Mouse (Mus musculus) forebrain, embryonic 13.5 days (tissue): ENCODE measurements around the gene Gm20481. TPM values are rescaled to one million over a fixed set of nuclear protein-coding genes. Genes with fewer than 3 reads are reported as not detected.
"Not testable (repeated sequence)": the region's sequence is repeated elsewhere in the genome, so short reads cannot be mapped to it uniquely, and the experiment has no call there.

ENCODE experiments used
- ATAC-seq: fragments of 200-750 bp; cut with Nextera tagmentation; 2 replicates; pipeline ENCODE4 v1.8.0; 2017
- H3K27ac ChIP-seq: fragments of 300-500 bp; sonication (generic); 2 replicates; pipeline ENCODE4 v1.5.1; 2015; ENCODE audit warnings: inconsistent platforms, mild to moderate bottlenecking, moderate library complexity
- H3K27me3 ChIP-seq: fragments of 300-500 bp; sonication (generic); 2 replicates; pipeline ENCODE4 v1.6.1; 2015; ENCODE audit warnings: mild to moderate bottlenecking, inconsistent platforms
- H3K36me3 ChIP-seq: fragments of 300-500 bp; sonication (generic); 2 replicates; pipeline ENCODE4 v1.6.1; 2015; ENCODE audit warnings: mild to moderate bottlenecking, inconsistent platforms; ENCODE audit not compliant: poor library complexity, severe bottlenecking
- H3K4me1 ChIP-seq: fragments of 300-500 bp; sonication (generic); 2 replicates; pipeline ENCODE4 v1.6.1; 2015; ENCODE audit warnings: inconsistent platforms
- H3K4me2 ChIP-seq: fragments of 300-500 bp; sonication (generic); 2 replicates; pipeline ENCODE4 v1.6.1; 2015; ENCODE audit warnings: inconsistent platforms, mild to moderate bottlenecking, moderate library complexity
- H3K4me3 ChIP-seq: fragments of 300-500 bp; sonication (generic); 2 replicates; pipeline ENCODE4 v1.5.1; 2015; ENCODE audit warnings: mild to moderate bottlenecking, inconsistent platforms
- H3K9ac ChIP-seq: fragments of 300-500 bp; sonication (generic); 2 replicates; pipeline ENCODE4 v1.6.1; 2015; ENCODE audit warnings: mild to moderate bottlenecking, inconsistent platforms
- H3K9me3 ChIP-seq: fragments of 300-500 bp; sonication (generic); replicated peaks from 2 replicates; pipeline ENCODE4 v1.6.1; 2016; ENCODE audit warnings: inconsistent platforms
- whole genome bisulfite sequencing: fragments of 180-500 bp; shearing (Covaris S2); methylation state at CpG from one replicate; pipeline ENCODE4 v1.1.7; 2015; 5-methylcytosine and 5-hydroxymethylcytosine counted together
- polyA plus RNA-seq: library from polyadenylated mRNA; unstranded; fragments of >200 nt; fragmentation: Nextera tagmentation; extraction: Ambion mirVana; gene quantifications from 2 replicates; pipeline ENCODE4 v1.2.1, GENCODE M21; 2015

The Gm20481 gene
- polyA plus RNA-seq, 1 experiment from 2014 or later = not detected

DNA sequence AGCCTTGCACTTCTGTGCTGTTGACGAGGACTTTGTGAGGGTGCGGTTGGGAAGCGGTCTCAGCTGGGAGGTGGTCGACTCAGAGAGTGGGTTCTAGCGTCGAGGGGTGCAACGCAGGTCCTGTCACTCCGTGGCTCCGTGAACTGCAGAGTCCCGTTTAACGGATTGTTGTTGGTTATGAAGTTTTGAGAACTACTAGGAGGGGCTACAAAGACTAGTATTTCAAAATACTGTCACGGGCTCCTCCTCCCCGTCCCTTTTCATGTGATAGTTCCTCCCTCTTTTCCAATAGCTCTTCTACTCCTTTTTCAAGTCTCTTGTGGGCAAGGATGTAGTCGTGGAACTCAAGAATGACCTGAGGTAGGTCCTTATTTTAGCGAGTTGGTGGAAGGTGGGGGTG, 12.6 kb downstream of the Gm20481 start:
- 0% methylated on average over 15 of the region's 15 CpGs for WGBS
- Histone ChIP-seq H3K4me3 (peak overlapping the region; percentile 88), H3K9me3 (no peaks in the 10 kb centered on the region), H3K27me3 (no peaks in the 10 kb centered on the region), H3K27ac (peak overlapping the region; percentile 97), H3K36me3 (peaks cover 22% of the 10 kb centered on the region), H3K4me2 (peak overlapping the region; percentile 89), H3K4me1 (peaks cover 26% of the 10 kb centered on the region), H3K9ac (peak overlapping the region; percentile 92)
- no peak; the same call in 1 of the 2 replicates for ATAC-seq

DNA sequence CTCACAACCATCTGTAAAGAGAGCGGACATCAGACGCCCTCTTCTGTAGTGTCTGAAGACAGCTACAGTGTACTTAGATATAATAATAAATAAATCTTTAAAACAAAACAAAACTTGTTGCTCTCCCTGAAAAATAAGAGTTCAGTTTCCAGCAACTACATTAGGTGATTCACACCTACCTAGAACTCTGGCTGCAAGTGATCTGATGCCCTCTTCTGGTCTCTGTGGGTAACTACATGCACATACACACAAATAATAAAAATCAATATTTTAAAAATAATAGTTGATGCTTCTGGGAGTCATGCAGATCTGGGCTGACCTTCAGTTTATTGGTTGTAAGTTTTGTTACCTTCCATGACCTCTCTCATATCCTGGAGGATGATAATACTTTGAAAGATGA, 14.5 kb downstream of the Gm20481 start:
- H3K4me1 ChIP-seq = peaks cover 26% of the 10 kb centered on the region
- H3K9ac ChIP-seq = no peak overlapping the region
- no peak overlapping the region for H3K27ac ChIP-seq
- no peak for ATAC-seq
- peaks cover 32% of the 10 kb centered on the region for H3K36me3 ChIP-seq
- no peaks in the 10 kb centered on the region for H3K9me3 ChIP-seq
- H3K4me2 ChIP-seq = no peak overlapping the region
- 67% methylated on average over 2 of the region's 2 CpGs for WGBS
- H3K4me3 ChIP-seq = no peak overlapping the region
- no peaks in the 10 kb centered on the region for H3K27me3 ChIP-seq

DNA sequence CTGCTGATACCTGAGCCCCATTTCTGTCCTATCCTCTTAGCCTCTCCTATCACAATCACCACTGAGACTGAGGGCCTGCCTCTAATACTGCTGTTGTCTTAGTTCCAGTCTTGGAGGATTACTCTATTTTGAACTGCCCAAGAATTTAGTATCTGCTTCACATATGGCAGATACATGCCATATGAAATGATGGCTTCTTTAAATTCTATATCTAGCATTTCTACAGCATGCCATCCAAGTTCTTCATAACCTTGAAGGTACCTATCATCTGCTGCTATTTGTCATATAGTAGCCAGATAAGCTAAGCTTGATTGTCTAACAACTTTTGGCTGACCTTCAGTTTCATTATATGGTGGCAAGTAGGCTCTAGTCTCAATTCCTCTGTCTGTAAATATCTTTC, 25.0 kb downstream of the Gm20481 start:
- Histone ChIP-seq H3K4me3 (no peak overlapping the region), H3K36me3 (peaks cover 55% of the 10 kb centered on the region), H3K27ac (no peak overlapping the region), H3K4me2 (no peak overlapping the region), H3K4me1 (peaks cover 33% of the 10 kb centered on the region), H3K9me3 (no peaks in the 10 kb centered on the region), H3K9ac (no peak overlapping the region), H3K27me3 (no peaks in the 10 kb centered on the region)
- no peak for ATAC-seq

DNA sequence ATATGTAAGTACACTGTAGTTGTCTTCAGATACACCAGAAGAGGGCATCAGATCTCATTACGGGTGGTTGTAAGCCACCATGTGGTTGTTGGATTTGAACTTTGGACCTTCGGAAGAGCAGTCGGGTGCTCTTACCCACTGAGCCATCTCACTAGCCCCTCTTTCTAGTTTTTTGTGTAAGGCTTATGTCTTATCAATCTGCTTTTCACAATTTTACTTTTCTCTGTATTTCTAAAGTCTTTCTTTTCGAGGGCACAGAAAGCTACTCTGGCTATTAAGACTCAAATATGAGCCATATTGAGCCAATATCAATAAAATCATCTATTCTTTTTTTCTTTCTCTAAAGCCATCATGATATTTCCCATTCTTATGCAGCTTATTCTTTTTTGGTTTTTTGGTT, 25.5 kb downstream of the Gm20481 start:
- peaks cover 37% of the 10 kb centered on the region for H3K4me1 ChIP-seq
- not testable (repeated sequence) for ATAC-seq, H3K9me3 ChIP-seq, H3K27me3 ChIP-seq, H3K27ac ChIP-seq, H3K4me3 ChIP-seq, H3K4me2 ChIP-seq, H3K9ac ChIP-seq
- WGBS = 95% methylated on average over 4 of the region's 4 CpGs
- H3K36me3 ChIP-seq = peaks cover 53% of the 10 kb centered on the region

DNA sequence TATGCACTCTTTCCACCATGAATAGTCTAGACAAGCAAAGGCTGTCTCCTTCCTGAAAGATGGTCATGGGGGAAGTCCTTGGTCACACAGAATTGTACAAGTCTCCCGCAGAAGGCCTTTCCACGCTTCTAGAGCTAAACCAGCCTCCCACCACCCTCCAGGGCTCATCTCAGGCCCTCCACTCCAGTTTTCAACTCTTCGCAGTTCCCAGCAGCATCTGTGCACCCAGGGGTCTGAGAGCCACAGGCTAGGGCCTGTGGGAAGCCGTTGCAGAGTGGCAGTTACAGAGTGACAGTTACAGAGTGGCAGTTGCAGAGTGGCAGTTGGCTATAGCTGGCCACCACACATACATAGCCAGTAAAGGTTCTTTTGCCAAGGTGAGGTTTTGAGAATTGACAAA, 26.2 kb downstream of the Gm20481 start:
- not testable (repeated sequence) for H3K27ac ChIP-seq, H3K9ac ChIP-seq, H3K4me3 ChIP-seq, H3K9me3 ChIP-seq, H3K4me2 ChIP-seq, ATAC-seq, H3K27me3 ChIP-seq
- H3K4me1 ChIP-seq = peaks cover 37% of the 10 kb centered on the region
- H3K36me3 ChIP-seq = peaks cover 46% of the 10 kb centered on the region
- 94% methylated on average over 4 of the region's 4 CpGs for WGBS

DNA sequence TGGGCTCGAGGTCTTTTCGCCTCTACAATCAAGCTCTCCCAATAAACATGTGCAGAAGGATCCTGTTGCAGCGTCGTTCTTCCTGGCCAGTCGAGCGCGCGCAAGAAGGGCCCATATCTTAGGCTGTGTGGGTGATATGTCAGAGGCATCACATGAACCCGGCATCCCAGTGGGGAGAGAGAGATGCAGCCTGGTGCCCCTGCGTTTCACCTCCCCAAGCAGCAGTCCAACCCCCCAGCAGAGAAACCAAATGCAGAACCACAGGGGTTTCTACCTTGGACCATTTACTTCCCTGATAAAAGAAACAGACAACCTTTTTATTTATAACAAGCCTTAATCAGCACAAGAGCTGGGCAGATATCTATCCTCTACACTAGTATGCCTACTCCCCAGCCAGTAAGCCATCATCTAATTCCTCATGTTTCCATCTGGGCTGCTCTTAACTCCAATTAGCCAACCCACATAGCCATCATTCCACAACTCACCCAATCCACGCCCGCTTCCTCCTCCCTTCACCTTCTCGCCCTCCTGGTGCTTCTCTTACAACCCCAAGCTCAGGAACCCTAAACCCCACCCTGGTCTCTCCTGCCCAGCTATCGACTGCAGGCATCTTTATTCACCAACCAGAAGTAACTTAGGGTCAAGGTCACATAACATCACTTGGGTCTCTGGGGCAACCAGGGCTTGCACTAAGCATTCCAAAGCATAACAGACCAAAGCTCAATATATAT, 26.9 kb downstream of the Gm20481 start:
- Histone ChIP-seq H3K27me3 (no peaks in the 10 kb centered on the region), H3K4me2 (peak overlapping the region; percentile 12), H3K27ac (no peak overlapping the region), H3K36me3 (peaks cover 39% of the 10 kb centered on the region), H3K9ac (0 out of 2 replicates have a peak overlapping the region, but pooled peaks have one; percentile 30), H3K9me3 (no peaks in the 10 kb centered on the region), H3K4me1 (peaks cover 39% of the 10 kb centered on the region), H3K4me3 (no peak overlapping the region)
- 92% methylated on average over 13 of the region's 14 CpGs for WGBS
- ATAC-seq = no peak

DNA sequence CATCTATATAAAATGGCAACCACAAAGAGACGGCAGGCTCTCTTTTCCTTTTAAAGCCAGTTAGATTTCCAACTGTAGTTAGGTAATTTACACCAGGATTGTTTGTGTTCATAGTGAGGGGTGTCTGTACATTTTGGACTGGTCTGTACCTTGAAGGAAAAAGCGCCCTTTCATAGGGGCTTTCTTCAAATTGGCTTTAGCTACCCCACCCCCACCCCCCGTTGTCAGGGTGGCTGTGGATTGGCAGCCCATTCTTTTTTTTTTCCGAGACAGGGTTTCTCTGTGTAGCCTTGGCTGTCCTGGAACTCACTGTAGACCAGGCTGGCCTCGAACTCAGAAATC, 27.4 kb downstream of the Gm20481 start:
- Histone ChIP-seq H3K4me2 (peak overlapping the region; percentile 12), H3K27me3 (no peaks in the 10 kb centered on the region)

DNA sequence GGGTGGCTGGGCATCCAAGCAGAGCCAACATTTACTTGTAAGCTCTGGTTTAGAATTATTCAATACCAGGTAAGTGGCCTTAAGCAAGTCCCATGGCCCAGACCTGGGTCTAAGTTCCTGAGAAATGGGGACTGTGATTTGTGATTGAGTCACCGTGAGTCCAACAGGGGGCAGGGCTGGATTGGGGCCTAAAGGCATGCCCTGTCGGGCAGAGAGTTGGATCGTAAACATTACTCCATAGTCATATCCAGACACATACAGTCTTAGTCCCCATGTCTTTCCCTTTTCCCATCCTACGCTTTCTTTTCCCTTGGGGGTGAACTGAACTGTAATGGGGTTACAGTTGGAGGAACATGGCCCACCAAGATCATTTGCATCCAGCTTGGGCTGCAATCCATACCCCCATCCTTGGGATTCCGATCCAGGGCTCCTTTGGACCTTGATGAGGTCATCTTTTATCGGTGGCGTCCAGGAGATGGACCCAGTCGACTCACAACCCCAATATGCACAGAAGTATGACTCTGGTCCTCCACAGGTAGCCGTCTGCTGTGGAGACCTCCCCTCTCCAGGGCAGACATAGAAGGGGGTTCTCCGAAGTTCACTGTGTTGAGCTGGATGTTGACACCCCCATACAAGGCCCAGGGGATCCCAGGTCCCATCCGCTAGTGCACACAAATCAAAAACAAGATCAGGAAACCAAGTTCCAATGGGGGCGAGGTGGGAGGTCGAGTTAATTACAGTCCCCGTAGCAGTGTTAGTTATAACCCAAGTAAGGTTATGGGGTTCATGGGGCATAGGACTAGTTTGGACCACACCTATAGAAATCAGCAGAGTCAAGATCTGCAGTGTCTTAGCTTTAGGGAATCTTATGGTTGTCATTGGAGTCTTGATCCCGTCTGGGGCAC, 29.1 kb downstream of the Gm20481 start:
- H3K27me3 ChIP-seq = no peaks in the 10 kb centered on the region
- H3K4me2 ChIP-seq = peak overlapping the region; percentile 100
- H3K9ac ChIP-seq = peak overlapping the region; percentile 72; the same call in 1 of the 2 replicates
- peaks cover 28% of the 10 kb centered on the region for H3K36me3 ChIP-seq
- H3K4me3 ChIP-seq = peak overlapping the region; percentile 39
- H3K27ac ChIP-seq = no peak overlapping the region
- ATAC-seq = no peak
- no peaks in the 10 kb centered on the region for H3K9me3 ChIP-seq
- WGBS = 95% methylated on average over 15 of the region's 15 CpGs
- H3K4me1 ChIP-seq = peaks cover 59% of the 10 kb centered on the region

More for the DNA sequence above, 27.4 kb downstream of the Gm20481 start:
- no peak overlapping the region for H3K27ac ChIP-seq
- ATAC-seq = no peak
- 89% methylated on average over 5 of the region's 5 CpGs for WGBS
- peaks cover 35% of the 10 kb centered on the region for H3K36me3 ChIP-seq
- H3K4me3 ChIP-seq = no peak overlapping the region
- 0 out of 2 replicates have a peak overlapping the region, but pooled peaks have one; percentile 12 for H3K9ac ChIP-seq
- H3K4me1 ChIP-seq = peaks cover 44% of the 10 kb centered on the region
- no peaks in the 10 kb centered on the region for H3K9me3 ChIP-seq

DNA sequence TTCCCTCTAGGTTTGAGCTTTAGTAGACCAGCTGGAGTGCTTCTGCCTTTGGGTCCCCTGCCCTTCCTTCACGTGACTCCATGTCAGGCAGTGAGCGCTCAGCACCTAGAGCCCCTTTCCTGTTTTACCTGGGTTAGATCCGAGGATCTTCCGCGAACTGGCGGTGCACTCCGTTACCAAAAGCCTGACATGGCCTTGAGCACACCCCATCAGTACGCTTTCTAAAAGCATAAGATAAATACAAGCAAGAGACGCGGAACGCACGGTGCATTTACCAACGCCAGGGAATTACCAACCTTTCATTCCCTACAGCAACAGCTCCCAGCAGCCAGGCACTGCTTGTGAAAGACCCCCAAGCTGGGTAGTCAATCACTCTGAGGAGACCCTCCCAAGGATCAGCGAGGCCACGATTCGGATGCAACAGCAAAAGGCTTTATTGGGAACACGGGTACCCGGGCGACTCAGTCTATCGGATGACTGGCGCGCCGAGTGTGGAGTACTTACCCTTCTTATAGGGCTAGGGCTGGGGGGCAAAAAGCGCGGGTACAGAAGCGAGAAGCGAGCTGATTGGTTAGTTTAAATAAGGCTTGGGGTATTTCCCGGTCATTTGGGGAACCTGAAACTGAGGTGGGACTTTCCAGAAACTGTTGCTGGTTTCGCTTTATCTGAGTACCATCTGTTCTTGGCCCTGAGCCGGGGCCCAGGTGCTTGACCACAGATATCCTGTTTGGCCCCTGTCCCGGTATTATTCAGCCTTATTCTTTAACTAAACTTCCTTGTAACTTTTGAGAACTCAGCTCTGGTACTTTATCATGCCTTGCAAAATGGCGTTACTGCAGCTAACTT, 30.4 kb downstream of the Gm20481 start:
- not testable (repeated sequence) for H3K9me3 ChIP-seq, H3K27me3 ChIP-seq, ATAC-seq
- H3K4me2 ChIP-seq = peak overlapping the region; percentile 100
- peaks cover 40% of the 10 kb centered on the region for H3K36me3 ChIP-seq
- peaks cover 59% of the 10 kb centered on the region for H3K4me1 ChIP-seq
- H3K9ac ChIP-seq = peak overlapping the region; percentile 97
- H3K27ac ChIP-seq = peak overlapping the region; percentile 98
- peak overlapping the region; percentile 94 for H3K4me3 ChIP-seq
- 25% methylated on average over 30 of the region's 32 CpGs for WGBS

DNA sequence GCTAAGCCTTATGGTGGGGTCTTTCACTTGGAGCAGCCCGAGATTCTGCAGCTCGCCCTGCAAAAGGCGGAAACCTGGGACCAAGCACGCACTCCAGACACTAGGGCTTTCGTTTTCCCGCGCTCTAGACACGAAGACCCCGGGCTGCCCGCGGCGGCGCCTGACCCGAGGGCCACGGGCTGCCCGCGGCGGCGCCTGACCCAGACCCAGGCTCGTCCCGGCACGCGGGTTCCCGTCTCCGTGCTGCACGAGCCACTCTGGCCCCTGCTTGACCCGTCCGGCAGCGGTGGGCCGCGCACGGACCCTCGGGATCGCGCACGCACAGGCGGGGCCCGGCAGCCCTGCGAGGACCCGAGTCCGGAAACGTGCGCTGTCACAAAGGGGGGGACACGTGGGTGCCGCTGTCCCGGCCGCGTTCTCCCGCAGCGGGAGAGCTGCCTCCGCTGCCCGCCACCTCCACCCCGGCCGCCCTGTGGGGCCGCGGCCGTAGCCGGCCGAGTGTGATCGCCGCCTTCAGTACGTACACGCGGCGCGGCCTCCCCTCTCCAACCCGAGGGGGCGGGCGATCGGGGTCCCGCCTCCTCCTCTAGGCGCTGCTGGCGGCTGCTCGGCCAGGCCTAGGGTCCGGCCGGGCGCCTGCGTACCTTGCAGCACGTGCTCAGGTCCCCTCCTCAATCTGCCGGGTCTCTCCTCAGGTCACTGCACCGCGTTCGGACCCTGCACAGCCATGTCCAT, 31.2 kb downstream of the Gm20481 start, which contains the start of gene Vars:
Vars (plus strand) TSS at position 271 of the 735 bp plus-strand sequence.
- WGBS = under 1% methylated on average over 65 of the region's 83 CpGs
- Histone ChIP-seq H3K4me1 (peaks cover 59% of the 10 kb centered on the region), H3K9me3 (no peaks in the 10 kb centered on the region), H3K36me3 (peaks cover 47% of the 10 kb centered on the region), H3K27me3 (no peaks in the 10 kb centered on the region), H3K9ac (peak within 1 kb of the TSS; percentile 97), H3K27ac (peak within 1 kb of the TSS; percentile 98), H3K4me3 (peak within 1 kb of the TSS; percentile 94), H3K4me2 (peak within 1 kb of the TSS; percentile 100)
- peak; percentile 93 for ATAC-seq
